Mouse (Mus musculus): ENCODE measurements around the gene Ddx27.

The Ddx27 gene

GRCm38 (mm10) chr2:167028553-167028952, 13.6 kb downstream of the Ddx27 start:
- no peak for DNase-seq (ENCODE audit: low read depth in 1 of 2, low spot score in 2 of 2)

- DNase-seq (ENCODE audit: low read depth in 1 of 2, low spot score in 2 of 2), result no peak
Measured at GRCm38 (mm10) chr2:167030507-167030906, 15.5 kb downstream of the Ddx27 start.

- DNase-seq (ENCODE audit: low read depth in 1 of 2, low spot score in 2 of 2), result no peak
Measured at GRCm38 (mm10) chr2:167037710-167038109, 22.7 kb downstream of the Ddx27 start.

- DNase-seq (ENCODE audit: low read depth in 1 of 2, low spot score in 2 of 2), result no peak
Measured at GRCm38 (mm10) chr2:167038297-167038696, 23.3 kb downstream of the Ddx27 start.

GRCm38 (mm10) chr2:167038716-167039115, 23.7 kb downstream of the Ddx27 start:
- DNase-seq (ENCODE audit: low read depth in 1 of 2, low spot score in 2 of 2), result no peak

- DNase-seq (ENCODE audit: low read depth in 1 of 2, low spot score in 2 of 2), result no peak
Measured at GRCm38 (mm10) chr2:167039386-167039785, 24.4 kb downstream of the Ddx27 start.

- DNase-seq (ENCODE audit: low read depth in 1 of 2, low spot score in 2 of 2), result no peak
Measured at GRCm38 (mm10) chr2:167043400-167044121, 28.6 kb downstream of the Ddx27 start.

GRCm38 (mm10) chr2:167048223-167048622, 33.2 kb downstream of the Ddx27 start:
- DNase-seq (ENCODE audit: low read depth in 1 of 2, low spot score in 2 of 2), result no peak

GRCm38 (mm10) chr2:167048698-167049358, 33.8 kb downstream of the Ddx27 start:
- no peak for DNase-seq (ENCODE audit: low read depth in 1 of 2, low spot score in 2 of 2)

- DNase-seq (ENCODE audit: low read depth in 1 of 2, low spot score in 2 of 2), result no peak
Measured at GRCm38 (mm10) chr2:167053127-167053844, 38.3 kb downstream of the Ddx27 start.

- no peak for DNase-seq (ENCODE audit: low read depth in 1 of 2, low spot score in 2 of 2)
Measured at GRCm38 (mm10) chr2:167055386-167055785, 40.4 kb downstream of the Ddx27 start.

GRCm38 (mm10) chr2:167056210-167056941, 41.4 kb downstream of the Ddx27 start:
- DNase-seq (ENCODE audit: low read depth in 1 of 2, low spot score in 2 of 2), result no peak

GRCm38 (mm10) chr2:167056942-167057323, 41.9 kb downstream of the Ddx27 start:
- no peak for DNase-seq (ENCODE audit: low read depth in 1 of 2, low spot score in 2 of 2)

GRCm38 (mm10) chr2:167058201-167058600, 43.2 kb downstream of the Ddx27 start:
- no peak for DNase-seq (ENCODE audit: low read depth in 1 of 2, low spot score in 2 of 2)

GRCm38 (mm10) chr2:167058814-167059387, 43.9 kb downstream of the Ddx27 start:
- no peak for DNase-seq (ENCODE audit: low read depth in 1 of 2, low spot score in 2 of 2)

GRCm38 (mm10) chr2:167059536-167059935, 44.5 kb downstream of the Ddx27 start:
- no peak for DNase-seq (ENCODE audit: low read depth in 1 of 2, low spot score in 2 of 2)

GRCm38 (mm10) chr2:167059960-167060359, 45.0 kb downstream of the Ddx27 start:
- no peak for DNase-seq (ENCODE audit: low read depth in 1 of 2, low spot score in 2 of 2)

- no peak for DNase-seq (ENCODE audit: low read depth in 1 of 2, low spot score in 2 of 2)
Measured at GRCm38 (mm10) chr2:167060360-167060759, 45.4 kb downstream of the Ddx27 start.

- no peak for DNase-seq (ENCODE audit: low read depth in 1 of 2, low spot score in 2 of 2)
Measured at GRCm38 (mm10) chr2:167060761-167061160, 45.8 kb downstream of the Ddx27 start.

GRCm38 (mm10) chr2:167061381-167062034, 46.5 kb downstream of the Ddx27 start:
- DNase-seq (ENCODE audit: low read depth in 1 of 2, low spot score in 2 of 2), result no peak
